Mouse (Mus musculus): Measurements from ENCODE around the gene Gsta4.

Gene Gsta4

GRCm38 (mm10) chr9:78178197-78178596 is 4.4 kb upstream of the Gsta4 start:
- in situ Hi-C loops (cut with MboI, MseI): no loop called here

GRCm38 (mm10) chr9:78179071-78179470 is 3.5 kb upstream of the Gsta4 start:
- in situ Hi-C loops (cut with MboI, MseI): no loop called here

GRCm38 (mm10) chr9:78185686-78186085 is 3.1 kb downstream of the Gsta4 start:
- in situ Hi-C loops (cut with MboI, MseI): no loop called here

GRCm38 (mm10) chr9:78188910-78189309 is 6.3 kb downstream of the Gsta4 start:
- in situ Hi-C loops (cut with MboI, MseI): no loop called here

DNA sequence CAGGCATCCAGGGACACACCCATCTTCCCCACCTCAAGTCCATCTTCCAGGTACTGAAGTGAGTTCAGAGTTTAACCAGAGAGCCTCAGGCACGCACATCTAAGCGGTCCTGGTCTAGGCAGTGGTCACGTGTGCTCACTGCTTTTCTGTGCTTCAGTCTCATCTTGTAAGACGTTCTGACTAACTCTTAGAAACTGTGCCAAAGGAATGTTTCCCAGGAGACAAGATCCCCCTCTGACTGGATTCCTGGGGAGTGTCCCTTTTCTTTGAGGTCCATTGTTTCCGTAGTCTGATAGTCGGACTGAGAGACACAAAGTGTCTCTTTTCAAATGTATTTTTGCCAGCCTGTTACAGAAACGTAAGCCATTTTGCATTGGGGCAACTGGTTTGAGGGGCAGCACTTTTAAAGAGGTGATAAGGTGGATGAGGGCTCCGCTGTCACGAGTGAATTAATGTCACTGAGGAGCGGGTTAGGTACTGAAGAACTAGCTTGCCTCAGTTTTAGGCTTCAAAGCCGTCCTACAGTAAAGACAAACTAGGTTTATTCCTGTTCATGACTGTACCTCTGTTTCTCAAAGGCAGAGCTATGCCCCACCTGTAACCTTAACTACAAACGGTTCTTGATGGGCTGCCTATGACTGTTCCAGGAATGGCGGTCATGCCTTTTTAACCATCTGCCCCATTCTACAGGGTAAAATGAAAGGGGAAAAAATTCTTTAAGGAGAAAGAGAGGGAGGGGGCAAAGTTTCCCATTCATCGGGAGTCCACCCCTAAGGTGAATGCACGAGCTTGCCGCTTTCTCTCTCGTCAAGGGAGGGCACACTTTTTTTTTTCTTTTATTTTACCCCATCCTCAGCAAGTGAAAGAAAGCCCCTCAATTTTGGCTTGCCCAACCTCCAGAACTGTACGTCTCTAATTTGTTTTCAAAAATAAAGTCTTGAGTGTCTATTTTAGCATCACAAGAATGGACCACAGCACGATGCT is 8.4 kb downstream of the Gsta4 start:
- in situ Hi-C loops (cut with MboI, MseI): no loop called here

DNA sequence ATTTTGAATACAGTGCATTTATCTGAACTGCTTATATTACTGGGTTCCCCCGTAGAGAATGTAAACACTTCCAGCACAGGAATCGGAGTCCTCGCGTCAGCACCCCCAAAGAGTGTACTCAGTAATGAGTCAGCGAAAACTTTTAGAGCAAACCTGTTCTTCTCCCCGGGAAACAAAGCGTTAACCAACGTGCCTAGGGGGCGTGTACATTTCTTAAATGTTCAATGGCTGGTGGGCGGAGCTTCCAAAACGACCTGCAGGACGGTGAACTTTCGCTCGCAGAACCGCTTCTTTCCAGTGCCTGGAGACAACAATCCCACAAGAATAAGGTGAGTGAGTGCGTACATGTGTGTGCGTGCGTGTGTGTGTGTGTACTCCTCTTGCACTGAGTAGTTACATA is 9.2 kb downstream of the Gsta4 start:
- in situ Hi-C loops (cut with MboI, MseI): no loop called here

DNA sequence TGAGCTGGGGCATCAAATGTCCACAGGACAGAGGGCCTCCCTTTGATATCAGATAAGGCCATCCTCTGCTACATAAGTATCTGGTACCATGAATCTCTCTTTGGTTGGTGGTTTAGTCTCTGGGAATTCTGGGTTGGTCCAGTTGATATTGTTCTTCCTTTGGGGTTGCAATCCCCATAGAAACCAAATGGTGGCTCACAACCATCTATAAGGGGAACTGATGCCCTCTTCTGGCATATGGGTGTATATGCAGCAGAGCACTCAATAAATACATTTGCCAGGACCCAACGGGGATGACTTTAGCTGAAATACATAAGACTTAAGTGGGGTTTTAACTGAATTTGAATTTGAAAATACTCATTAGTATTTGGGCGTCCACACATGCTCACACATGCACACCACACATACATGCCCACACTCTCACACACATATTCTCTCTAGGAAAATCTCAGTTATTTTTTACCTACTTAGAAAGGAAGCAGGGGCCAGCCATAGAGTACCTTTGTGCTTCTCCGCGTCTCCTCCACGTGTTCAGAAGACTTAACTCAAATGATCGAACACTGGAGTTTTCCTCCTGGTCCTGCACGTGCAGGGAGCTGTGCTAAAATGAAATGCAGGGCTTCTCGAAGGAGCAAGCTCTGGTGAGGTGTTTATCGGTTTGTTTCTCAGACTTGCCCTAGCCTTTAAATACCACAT is 11.5 kb downstream of the Gsta4 start:
- in situ Hi-C loops (cut with MboI, MseI): no loop called here

DNA sequence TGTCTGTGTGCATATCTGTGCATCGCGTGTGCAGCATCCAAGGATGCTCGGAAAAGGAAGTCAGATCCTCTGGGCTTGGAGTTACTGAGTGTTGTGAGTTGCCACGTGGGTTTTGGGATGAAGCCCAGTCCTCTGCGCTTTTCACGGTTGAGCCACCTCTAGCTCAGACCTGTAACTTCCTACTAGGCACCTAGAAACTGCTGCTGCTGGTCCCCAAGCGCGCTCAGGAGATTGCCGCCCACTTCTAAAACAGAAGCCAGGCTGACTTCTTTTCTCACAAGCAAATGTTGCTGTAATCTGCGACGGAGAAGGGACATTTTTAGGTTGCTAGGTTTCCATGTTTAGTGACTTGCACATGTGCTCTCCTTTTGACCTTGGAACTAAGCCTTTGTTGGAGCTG is 12.5 kb downstream of the Gsta4 start:
- in situ Hi-C loops (cut with MboI, MseI): no loop called here

GRCm38 (mm10) chr9:78197801-78198200 is 15.2 kb downstream of the Gsta4 start:
- in situ Hi-C loops (cut with MboI, MseI): no loop called here

GRCm38 (mm10) chr9:78204194-78204593 is 21.6 kb downstream of the Gsta4 start:
- in situ Hi-C loops (cut with MboI, MseI): no loop called here

DNA sequence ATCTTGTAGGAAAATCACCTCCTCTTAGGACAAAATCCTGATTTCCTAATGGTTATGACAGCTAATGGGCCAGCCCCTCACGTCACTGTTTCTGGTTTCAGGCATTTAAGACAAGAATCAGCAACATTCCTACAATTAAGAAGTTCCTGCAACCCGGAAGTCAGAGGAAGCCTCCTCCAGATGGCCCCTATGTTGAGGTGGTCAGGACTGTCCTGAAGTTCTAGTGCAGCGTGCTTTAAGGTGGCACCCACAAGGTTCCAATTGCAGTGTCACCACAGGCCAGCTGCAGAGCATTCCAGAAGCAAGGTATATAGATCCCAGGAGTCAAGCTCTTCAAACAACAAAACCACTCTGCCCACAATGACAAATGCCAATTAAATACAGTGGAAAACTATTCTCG is 26.4 kb downstream of the Gsta4 start:
- in situ Hi-C loops (cut with MboI, MseI): no loop called here

DNA sequence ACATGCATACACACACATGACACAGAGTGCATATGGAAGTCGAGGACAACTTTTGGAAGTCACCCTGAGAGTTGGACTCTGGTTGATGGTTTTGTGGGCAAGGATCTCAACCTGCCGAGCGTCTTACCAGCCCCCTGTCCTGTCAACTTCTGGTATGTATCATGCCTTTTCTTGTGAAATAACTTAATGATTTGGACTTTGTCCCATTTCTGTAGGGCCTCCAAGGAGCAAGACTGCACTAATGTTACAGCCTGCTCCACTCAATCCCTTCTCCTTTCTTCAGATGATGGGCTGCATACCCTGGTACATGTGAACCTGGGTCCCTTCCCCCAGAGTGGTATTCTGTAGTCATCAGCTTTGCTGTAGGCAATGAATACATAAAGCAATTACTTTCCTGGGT is 27.5 kb downstream of the Gsta4 start:
- in situ Hi-C loops (cut with MboI, MseI): no loop called here

GRCm38 (mm10) chr9:78210821-78211220 is 28.2 kb downstream of the Gsta4 start:
- in situ Hi-C loops (cut with MboI, MseI): no loop called here

DNA sequence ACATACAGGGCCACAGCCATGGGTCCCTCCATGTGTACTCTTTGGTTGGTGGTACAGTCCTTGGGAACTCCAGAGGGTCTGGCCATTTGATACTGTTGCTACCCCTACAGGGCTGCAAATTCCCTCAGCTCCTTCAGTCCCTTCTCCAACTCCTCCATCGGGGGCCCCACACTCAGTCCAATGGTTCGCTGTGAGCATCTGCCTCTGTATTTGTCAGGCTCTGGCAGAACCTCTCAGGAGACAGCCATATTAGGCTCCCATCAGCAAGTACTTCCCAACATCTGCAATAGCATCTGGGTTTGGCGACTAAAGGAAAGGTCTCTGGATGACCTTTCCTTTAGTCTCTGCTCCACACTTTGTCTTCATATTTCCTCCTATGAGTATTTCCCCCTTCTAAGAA is 28.9 kb downstream of the Gsta4 start:
- in situ Hi-C loops (cut with MboI, MseI): no loop called here

DNA sequence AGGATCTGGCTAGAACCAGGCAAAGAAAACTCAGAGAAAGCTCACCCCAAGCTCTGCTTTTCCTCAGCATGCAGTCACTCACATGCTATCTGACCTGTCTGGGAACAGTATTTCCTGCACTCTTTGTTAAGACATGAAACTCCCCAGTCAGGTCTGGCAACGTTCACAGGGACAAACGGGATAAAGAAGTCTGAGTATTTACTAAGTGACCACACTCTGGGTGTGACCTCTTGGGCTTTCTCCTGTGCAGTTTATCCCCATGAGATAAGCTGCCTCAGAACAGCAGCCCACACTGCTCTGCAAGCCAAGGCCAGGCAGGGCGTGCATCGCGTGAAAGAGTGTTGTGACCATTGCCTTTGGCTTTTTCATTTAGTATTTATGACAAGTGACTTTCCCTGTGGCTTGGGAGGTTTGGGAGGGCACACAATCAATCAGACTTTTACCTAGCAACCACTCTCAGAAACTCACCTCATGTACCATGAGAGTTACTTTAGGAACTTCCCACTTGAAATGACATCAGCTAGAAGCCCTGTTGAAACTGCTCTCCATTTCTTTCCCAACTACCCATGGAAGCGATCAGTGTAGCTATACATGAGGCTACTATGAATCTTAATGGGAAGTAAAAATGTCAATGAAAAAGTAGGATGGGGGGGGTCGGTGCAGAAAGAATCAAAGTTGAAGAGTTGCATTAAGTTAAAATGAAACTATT is 29.9 kb downstream of the Gsta4 start:
- in situ Hi-C loops (cut with MboI, MseI): no loop called here

DNA sequence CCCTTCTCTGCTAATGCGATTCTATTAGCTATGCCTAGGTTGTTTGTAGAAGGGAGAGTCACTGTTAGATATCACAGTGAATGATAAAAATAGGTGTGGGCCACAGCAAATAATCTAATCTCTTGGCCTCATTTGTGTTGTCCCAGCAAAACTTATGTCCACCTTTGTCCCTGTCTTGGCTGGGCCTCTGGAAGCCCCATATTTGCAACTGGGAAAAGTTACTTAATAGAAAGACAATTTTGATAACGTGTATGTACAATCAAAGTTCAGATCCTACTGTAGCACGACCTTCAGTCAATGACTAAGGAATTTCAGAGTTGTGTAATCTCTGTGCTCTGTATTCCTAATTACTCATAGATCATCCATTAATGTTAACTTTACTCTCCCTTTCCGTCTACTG is 34.5 kb downstream of the Gsta4 start:
- in situ Hi-C loops (cut with MboI, MseI): no loop called here

- in situ Hi-C loops (cut with MboI, MseI): no loop called here
Observed at GRCm38 (mm10) chr9:78222616-78223015, 40.0 kb downstream of the Gsta4 start.

GRCm38 (mm10) chr9:78223221-78223902 is 40.8 kb downstream of the Gsta4 start:
- in situ Hi-C loops (cut with MboI, MseI): no loop called here

- in situ Hi-C loops (cut with MboI, MseI): no loop called here
Observed at GRCm38 (mm10) chr9:78224418-78224817, 41.8 kb downstream of the Gsta4 start.

DNA sequence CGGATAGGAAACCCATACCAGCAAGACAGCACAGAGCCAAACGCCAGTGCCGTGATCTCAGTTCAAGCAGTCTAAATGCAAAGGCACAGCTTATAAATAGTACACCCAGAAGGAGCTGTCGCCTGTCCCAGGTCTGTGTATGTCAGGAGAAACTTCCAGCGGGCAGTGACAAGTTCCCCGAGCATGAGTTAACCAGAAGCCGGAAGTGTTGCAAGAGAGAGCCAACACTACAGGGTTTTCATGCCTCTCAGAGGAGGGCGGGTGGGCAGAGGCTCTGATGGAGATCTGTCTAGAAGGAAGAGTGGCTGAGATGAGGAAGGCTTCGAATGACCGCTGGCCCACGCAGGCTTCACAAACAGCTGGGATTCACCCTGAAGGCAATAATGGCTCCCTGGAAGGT is 42.7 kb downstream of the Gsta4 start:
- in situ Hi-C loops (cut with MboI, MseI): loop anchor here (5.0 kb wide), 1 partner anchor 37 kb away; no protein-coding TSS in a partner anchor

DNA sequence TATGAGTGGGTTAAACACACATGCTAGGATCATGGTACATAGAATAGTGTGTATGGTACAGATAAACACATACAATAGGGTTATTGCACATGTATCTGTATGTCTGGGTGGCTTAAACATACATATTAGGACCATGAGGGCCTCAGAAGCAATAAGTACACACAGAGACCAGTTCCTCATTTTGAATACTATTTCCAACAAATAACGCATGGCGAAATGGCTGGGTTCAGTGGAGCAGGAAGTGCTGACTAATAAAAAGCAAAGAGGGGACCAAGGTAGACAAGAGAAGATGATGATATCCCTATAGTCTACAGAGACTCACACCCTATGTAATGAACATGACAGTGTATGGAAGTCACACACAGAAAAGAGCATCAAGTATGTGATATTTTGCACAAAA is 45.5 kb downstream of the Gsta4 start:
- in situ Hi-C loops (cut with MboI, MseI): loop anchor here (5.0 kb wide), 1 partner anchor 34 kb away; no protein-coding TSS in a partner anchor
